Mouse (Mus musculus) small intestine, adult 2 months (tissue): ENCODE results near the gene Nr5a2. TPM values are rescaled to one million over a fixed set of nuclear protein-coding genes. Genes with fewer than 3 reads are reported as not detected.

Experiments
- H3K27ac ChIP-seq: fragments of 200-500 bp; 2 replicates; pipeline ENCODE4 v1.5.1; 2012; ENCODE audit warnings: low read depth, low read length, control low read depth, inconsistent platforms; ENCODE audit not compliant: insufficient read depth
- H3K27me3 ChIP-seq: fragments of 200-500 bp; 2 replicates; pipeline ENCODE4 v1.6.1; 2012; ENCODE audit warnings: mild to moderate bottlenecking, moderate library complexity, low read length, inconsistent platforms; ENCODE audit not compliant: control insufficient read depth, insufficient read depth
- H3K36me3 ChIP-seq: fragments of 200-500 bp; 2 replicates; pipeline ENCODE4 v1.6.1; 2012; ENCODE audit warnings: mild to moderate bottlenecking, low read length, control low read depth, inconsistent platforms; ENCODE audit not compliant: control insufficient read depth, insufficient read depth
- H3K4me1 ChIP-seq: fragments of 200-500 bp; 2 replicates; pipeline ENCODE4 v1.6.1; 2012; ENCODE audit warnings: low read length, inconsistent platforms, mixed read lengths; ENCODE audit not compliant: control insufficient read depth, insufficient read depth, insufficient read length
- H3K4me3 ChIP-seq: fragments of 200-500 bp; 2 replicates; pipeline ENCODE4 v1.5.1; 2012; ENCODE audit warnings: low read depth, mild to moderate bottlenecking, control low read depth, inconsistent platforms, low read length, moderate library complexity
- CTCF ChIP-seq: fragments of 200-500 bp; IDR thresholded peaks from 2 replicates; pipeline ENCODE4 v1.5.1; 2012; ENCODE audit warnings: low read depth, mild to moderate bottlenecking, control low read depth, inconsistent platforms, low read length, moderate library complexity, mixed read lengths; ENCODE audit not compliant: insufficient replicate concordance, insufficient read length; ENCODE audit errors: extremely low read depth
- POLR2A ChIP-seq: fragments of 200-500 bp; IDR thresholded peaks from 2 replicates; pipeline ENCODE4 v1.6.1; 2012; ENCODE audit warnings: low read depth, mild to moderate bottlenecking, control low read depth, inconsistent platforms, low read length, moderate library complexity
- WGBS: fragments of 180-500 bp; shearing (Covaris S2); methylation state at CpG from one replicate; pipeline ENCODE4 v1.1.7; 2018; 5-methylcytosine and 5-hydroxymethylcytosine counted together
- polyA plus RNA-seq: library from polyadenylated mRNA; depleted of rRNA; stranded (reverse); fragments of >200 nt; gene quantifications from 2 replicates; pipeline ENCODE4 v1.2.3, GENCODE M21; 2012

Nr5a2 gene
- polyA plus RNA-seq, 1 experiment, result 9.4 TPM

GRCm38 (mm10) chr1:136846081-136846480 lies 114.2 kb downstream of the Nr5a2 start:
- Histone ChIP-seq H3K4me1 (no peaks in the 10 kb centered on the region), H3K27ac (no peak overlapping the region), H3K36me3 (peaks cover 16% of the 10 kb centered on the region; the same call in 1 of the 2 replicates), H3K27me3 (no peaks in the 10 kb centered on the region), H3K4me3 (no peak overlapping the region)
- TF ChIP-seq POLR2A (no peak), CTCF (no peak)
- 73% methylated on average over 2 of the region's 2 CpGs for WGBS

GRCm38 (mm10) chr1:136845341-136845740 lies 114.9 kb downstream of the Nr5a2 start:
- Histone ChIP-seq H3K36me3 (peaks cover 16% of the 10 kb centered on the region; the same call in 1 of the 2 replicates), H3K27me3 (no peaks in the 10 kb centered on the region), H3K27ac (no peak overlapping the region), H3K4me1 (no peaks in the 10 kb centered on the region), H3K4me3 (no peak overlapping the region)
- TF ChIP-seq CTCF, result no peak
- WGBS, result 82% methylated on average over 9 of the region's 9 CpGs

GRCm38 (mm10) chr1:136840512-136840911 lies 119.7 kb downstream of the Nr5a2 start:
- Histone ChIP-seq H3K27ac (no peak overlapping the region), H3K4me3 (no peak overlapping the region), H3K36me3 (peaks cover 10% of the 10 kb centered on the region; the same call in 1 of the 2 replicates), H3K27me3 (no peaks in the 10 kb centered on the region), H3K4me1 (peaks cover 7% of the 10 kb centered on the region)
- 68% methylated on average over 7 of the region's 7 CpGs for WGBS
- TF ChIP-seq CTCF, result no peak
- TF ChIP-seq POLR2A, result no peak

- H3K4me1 ChIP-seq, result peaks cover 7% of the 10 kb centered on the region
- no peak overlapping the region for H3K27ac ChIP-seq
- H3K4me3 ChIP-seq, result no peak overlapping the region
- peaks cover 4% of the 10 kb centered on the region; the same call in 1 of the 2 replicates for H3K36me3 ChIP-seq
- H3K27me3 ChIP-seq, result no peaks in the 10 kb centered on the region
- 26% methylated on average over 10 of the region's 10 CpGs for WGBS
- no peak for TF ChIP-seq POLR2A
- no peak for TF ChIP-seq CTCF
These were observed 121.0 kb downstream of the Nr5a2 start for GRCm38 (mm10) chr1:136839202-136839601.

GRCm38 (mm10) chr1:136832305-136833152 lies 127.7 kb downstream of the Nr5a2 start:
- no peak for TF ChIP-seq CTCF
- no peak for TF ChIP-seq POLR2A
- no peak overlapping the region for H3K27ac ChIP-seq
- 68% methylated on average over 12 of the region's 12 CpGs for WGBS
- H3K4me1 ChIP-seq, result no peaks in the 10 kb centered on the region
- H3K4me3 ChIP-seq, result no peak overlapping the region
- no peaks in the 10 kb centered on the region for H3K36me3 ChIP-seq
- H3K27me3 ChIP-seq, result no peaks in the 10 kb centered on the region

- Histone ChIP-seq H3K4me1 (no peaks in the 10 kb centered on the region), H3K4me3 (no peak overlapping the region), H3K27me3 (no peaks in the 10 kb centered on the region), H3K27ac (no peak overlapping the region), H3K36me3 (no peaks in the 10 kb centered on the region)
- WGBS, result 82% methylated on average over 6 of the region's 6 CpGs
- no peak for TF ChIP-seq POLR2A
These were observed 129.3 kb downstream of the Nr5a2 start for GRCm38 (mm10) chr1:136830992-136831391.

- no peak overlapping the region for H3K4me3 ChIP-seq
- no peaks in the 10 kb centered on the region for H3K27me3 ChIP-seq
- 91% methylated on average over 3 of the region's 3 CpGs for WGBS
- no peaks in the 10 kb centered on the region for H3K36me3 ChIP-seq
- TF ChIP-seq POLR2A (no peak), CTCF (no peak)
- no peaks in the 10 kb centered on the region for H3K4me1 ChIP-seq
- no peak overlapping the region for H3K27ac ChIP-seq
These were observed 130.3 kb downstream of the Nr5a2 start for GRCm38 (mm10) chr1:136829931-136830330.
